Mouse (Mus musculus): ENCODE results near the gene Vdr.
A peak's percentile ranks its signal among the peaks of the same experiment; 100 is the strongest.

The Vdr gene

GRCm38 (mm10) chr15:97910530-97910929, at the start of gene Vdr:
Vdr (minus strand) TSS chr15:97910630.
- DNase-seq (ENCODE audit: low spot score), result no peak

- no peak for DNase-seq (ENCODE audit: low spot score)
Observed at GRCm38 (mm10) chr15:97956416-97956815, 46.0 kb upstream of the Vdr start.

- DNase-seq (ENCODE audit: low spot score), result no peak
Observed at GRCm38 (mm10) chr15:97955742-97956141, 45.3 kb upstream of the Vdr start.

- no peak for DNase-seq (ENCODE audit: low spot score)
Observed at GRCm38 (mm10) chr15:97955286-97955685, 44.9 kb upstream of the Vdr start.

GRCm38 (mm10) chr15:97954671-97955070, 44.2 kb upstream of the Vdr start:
- DNase-seq (ENCODE audit: low spot score), result no peak

GRCm38 (mm10) chr15:97952889-97953189, 42.4 kb upstream of the Vdr start:
- no peak for DNase-seq (ENCODE audit: low spot score)

GRCm38 (mm10) chr15:97952137-97952888, 41.9 kb upstream of the Vdr start:
- peak; percentile 73 for DNase-seq (ENCODE audit: low spot score)

GRCm38 (mm10) chr15:97950240-97950639, 39.8 kb upstream of the Vdr start:
- DNase-seq (ENCODE audit: low spot score), result no peak

GRCm38 (mm10) chr15:97949706-97950105, 39.3 kb upstream of the Vdr start:
- no peak for DNase-seq (ENCODE audit: low spot score)

GRCm38 (mm10) chr15:97948720-97949119, 38.3 kb upstream of the Vdr start:
- DNase-seq (ENCODE audit: low spot score), result no peak

GRCm38 (mm10) chr15:97945656-97946315, 35.4 kb upstream of the Vdr start:
- DNase-seq (ENCODE audit: low spot score), result peak; percentile 49

GRCm38 (mm10) chr15:97944919-97945574, 34.6 kb upstream of the Vdr start:
- DNase-seq (ENCODE audit: low spot score), result no peak

- peak; percentile 71 for DNase-seq (ENCODE audit: low spot score)
Observed at GRCm38 (mm10) chr15:97943356-97943755, 32.9 kb upstream of the Vdr start.

- no peak for DNase-seq (ENCODE audit: low spot score)
Observed at GRCm38 (mm10) chr15:97942538-97942937, 32.1 kb upstream of the Vdr start.

- no peak for DNase-seq (ENCODE audit: low spot score)
Observed at GRCm38 (mm10) chr15:97941306-97941705, 30.9 kb upstream of the Vdr start.

- DNase-seq (ENCODE audit: low spot score), result peak; percentile 33
Observed at GRCm38 (mm10) chr15:97940088-97940487, 29.7 kb upstream of the Vdr start.

- DNase-seq (ENCODE audit: low spot score), result no peak
Observed at GRCm38 (mm10) chr15:97938580-97938979, 28.1 kb upstream of the Vdr start.

- no peak for DNase-seq (ENCODE audit: low spot score)
Observed at GRCm38 (mm10) chr15:97932441-97932840, 22.0 kb upstream of the Vdr start.

GRCm38 (mm10) chr15:97929259-97929824, 18.9 kb upstream of the Vdr start:
- DNase-seq (ENCODE audit: low spot score), result no peak

- DNase-seq (ENCODE audit: low spot score), result no peak
Observed at GRCm38 (mm10) chr15:97927821-97928220, 17.4 kb upstream of the Vdr start.

- DNase-seq (ENCODE audit: low spot score), result no peak
Observed at GRCm38 (mm10) chr15:97927018-97927417, 16.6 kb upstream of the Vdr start.

GRCm38 (mm10) chr15:97922421-97922820, 12.0 kb upstream of the Vdr start:
- no peak for DNase-seq (ENCODE audit: low spot score)

- no peak for DNase-seq (ENCODE audit: low spot score)
Observed at GRCm38 (mm10) chr15:97921796-97922195, 11.4 kb upstream of the Vdr start.

Measured in yolk sac, embryonic 10.5 days (tissue).